Mouse (Mus musculus): ENCODE data around the gene Ndrg2. TPM values are rescaled to one million over a fixed set of nuclear protein-coding genes. Genes with fewer than 3 reads are reported as not detected.
"Not testable (repeated sequence)": the region's sequence is repeated elsewhere in the genome, so short reads cannot be mapped to it uniquely, and the experiment has no call there.

Ndrg2 gene
- polyA plus RNA-seq (2016; fragmentation: Nextera tagmentation; extraction: Ambion mirVana): 92.7 and 155 TPM in 2 replicates

- H3K9me3 ChIP-seq: no peaks in the 10 kb centered on the region
- H3K27ac ChIP-seq: peak within 1 kb of the TSS; percentile 90
- peaks cover 21% of the 10 kb centered on the region for H3K36me3 ChIP-seq
- peaks cover 28% of the 10 kb centered on the region for H3K4me1 ChIP-seq
- 2% methylated on average over 21 of the region's 23 CpGs for WGBS
- DNase-seq (ENCODE audit: low spot score): peak; percentile 85
- H3K27me3 ChIP-seq (ENCODE audit: insufficient read depth, poor library complexity, severe bottlenecking): peaks cover 8% of the 10 kb centered on the region; the same call in 1 of the 2 replicates
- peak within 1 kb of the TSS; percentile 77 for H3K4me3 ChIP-seq
Measured at GRCm38 (mm10) chr14:51913960-51914762, at the start of gene Ndrg2. Gene Ndrg2, minus strand, starts transcription at chr14:51914158.

DNA sequence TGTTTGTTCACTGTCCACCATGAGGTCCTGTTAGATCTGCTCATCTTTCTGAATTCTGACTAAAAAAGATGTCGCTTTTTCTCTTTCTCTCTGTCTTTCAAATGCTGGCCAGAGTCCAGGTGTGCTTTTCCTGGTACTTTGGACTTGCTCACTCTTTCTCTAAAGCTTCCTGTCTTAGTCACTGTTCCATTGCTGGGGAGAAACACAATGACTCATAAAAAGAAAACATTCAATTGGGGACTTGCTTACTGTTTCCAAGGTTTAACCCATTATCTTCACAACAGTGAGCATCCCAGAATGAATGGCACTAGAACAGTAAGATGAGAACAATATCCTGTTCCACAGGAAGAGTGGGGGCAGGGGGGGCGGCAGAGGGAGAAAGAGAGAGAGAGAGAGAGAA is 46.4 kb upstream of the Ndrg2 start:
- H3K27me3 ChIP-seq (ENCODE audit: insufficient read depth, poor library complexity, severe bottlenecking): peaks cover 4% of the 10 kb centered on the region; the same call in 1 of the 2 replicates
- no peak for DNase-seq (ENCODE audit: low spot score)
- H3K27ac ChIP-seq: no peak overlapping the region
- H3K36me3 ChIP-seq: no peaks in the 10 kb centered on the region
- H3K4me3 ChIP-seq: no peak overlapping the region
- 0 out of 2 replicates have a peak, but pooled peaks cover 5% of the 10 kb centered on the region for H3K9me3 ChIP-seq
- peaks cover 4% of the 10 kb centered on the region; the same call in 1 of the 2 replicates for H3K4me1 ChIP-seq
- WGBS: 81% methylated on average over 2 of the region's 2 CpGs

- DNase-seq (ENCODE audit: low spot score): no peak
- H3K4me1 ChIP-seq: peaks cover 13% of the 10 kb centered on the region
- H3K36me3 ChIP-seq: no peaks in the 10 kb centered on the region
- H3K4me3 ChIP-seq: no peak overlapping the region
- H3K9me3 ChIP-seq: no peaks in the 10 kb centered on the region
- no peak overlapping the region for H3K27ac ChIP-seq
- 61% methylated on average over 6 of the region's 6 CpGs for WGBS
- no peaks in the 10 kb centered on the region for H3K27me3 ChIP-seq (ENCODE audit: insufficient read depth, poor library complexity, severe bottlenecking)
Measured at GRCm38 (mm10) chr14:51943336-51943735, 29.4 kb upstream of the Ndrg2 start.

DNA sequence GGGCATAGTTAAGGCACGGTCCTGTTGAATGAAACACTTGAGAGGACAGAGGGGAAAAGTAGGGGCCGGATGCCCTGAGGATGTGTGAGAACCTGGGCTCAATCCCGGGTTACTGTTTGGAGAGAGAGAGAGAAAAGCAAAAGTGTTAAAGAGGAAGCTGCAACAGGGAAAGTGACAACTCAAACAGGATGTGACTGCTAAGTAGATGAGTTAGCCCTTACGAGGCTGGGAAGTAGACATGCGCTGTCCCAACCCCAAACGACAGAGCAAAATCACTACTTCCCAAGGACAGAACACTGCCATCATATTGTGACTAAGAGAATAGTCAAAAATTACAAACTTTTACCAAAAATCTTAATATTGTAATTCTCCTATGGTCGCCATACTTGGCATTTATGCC is 28.3 kb upstream of the Ndrg2 start:
- 48% methylated on average over 7 of the region's 7 CpGs for WGBS
- Histone ChIP-seq H3K27ac (no peak overlapping the region), H3K36me3 (no peaks in the 10 kb centered on the region), H3K4me1 (peaks cover 13% of the 10 kb centered on the region), H3K4me3 (no peak overlapping the region), H3K27me3 (ENCODE audit: insufficient read depth, poor library complexity, severe bottlenecking) (no peaks in the 10 kb centered on the region), H3K9me3 (no peaks in the 10 kb centered on the region; the same call in 1 of the 2 replicates)
- DNase-seq (ENCODE audit: low spot score): no peak

- no peak overlapping the region for H3K4me3 ChIP-seq
- no peaks in the 10 kb centered on the region for H3K27me3 ChIP-seq (ENCODE audit: insufficient read depth, poor library complexity, severe bottlenecking)
- 67% methylated on average over 9 of the region's 9 CpGs for WGBS
Measured at GRCm38 (mm10) chr14:51941577-51941976, 27.6 kb upstream of the Ndrg2 start.

DNA sequence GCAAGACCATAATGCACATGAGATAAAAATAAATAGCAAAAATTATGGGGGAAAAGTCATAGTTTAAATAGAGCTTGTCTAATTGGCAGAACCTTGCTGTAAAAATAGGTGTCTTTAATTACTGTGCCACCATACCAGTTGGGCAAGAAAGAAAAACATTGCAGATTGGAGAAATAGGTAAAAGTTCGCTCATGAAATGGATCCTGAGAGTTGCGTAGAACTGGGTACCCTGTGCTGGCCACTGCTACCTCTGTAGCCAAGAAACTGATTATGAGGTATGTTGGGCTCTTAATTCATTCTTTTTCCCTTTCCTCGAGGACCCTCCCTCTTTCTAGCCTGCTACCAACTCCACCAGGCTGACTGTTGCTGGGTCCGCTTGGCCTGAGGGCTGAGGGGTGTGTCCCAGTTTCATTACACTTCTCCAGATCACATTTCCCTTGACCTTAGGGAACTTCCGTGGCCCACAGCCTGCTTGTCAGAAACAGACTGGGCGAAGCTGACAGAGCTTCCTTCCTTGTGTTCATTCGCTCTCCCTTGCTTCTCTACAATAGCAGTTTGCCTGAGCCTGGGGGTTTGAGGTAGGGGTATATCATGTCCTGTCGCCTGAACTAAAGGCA is 27.1 kb upstream of the Ndrg2 start:
- Histone ChIP-seq H3K4me3 (no peak overlapping the region), H3K4me1 (peaks cover 13% of the 10 kb centered on the region), H3K27me3 (ENCODE audit: insufficient read depth, poor library complexity, severe bottlenecking) (no peaks in the 10 kb centered on the region), H3K36me3 (no peaks in the 10 kb centered on the region), H3K9me3 (no peaks in the 10 kb centered on the region; the same call in 1 of the 2 replicates), H3K27ac (0 out of 2 replicates have a peak overlapping the region, but pooled peaks have one; percentile 10)
- no peak for DNase-seq (ENCODE audit: low spot score)
- WGBS: 39% methylated on average over 8 of the region's 8 CpGs

More at GRCm38 (mm10) chr14:51941577-51941976, 27.6 kb upstream of the Ndrg2 start:
- DNase-seq (ENCODE audit: low spot score): no peak
- Histone ChIP-seq H3K36me3 (no peaks in the 10 kb centered on the region), H3K9me3 (no peaks in the 10 kb centered on the region; the same call in 1 of the 2 replicates), H3K4me1 (peaks cover 13% of the 10 kb centered on the region), H3K27ac (0 out of 2 replicates have a peak overlapping the region, but pooled peaks have one; percentile 10)

DNA sequence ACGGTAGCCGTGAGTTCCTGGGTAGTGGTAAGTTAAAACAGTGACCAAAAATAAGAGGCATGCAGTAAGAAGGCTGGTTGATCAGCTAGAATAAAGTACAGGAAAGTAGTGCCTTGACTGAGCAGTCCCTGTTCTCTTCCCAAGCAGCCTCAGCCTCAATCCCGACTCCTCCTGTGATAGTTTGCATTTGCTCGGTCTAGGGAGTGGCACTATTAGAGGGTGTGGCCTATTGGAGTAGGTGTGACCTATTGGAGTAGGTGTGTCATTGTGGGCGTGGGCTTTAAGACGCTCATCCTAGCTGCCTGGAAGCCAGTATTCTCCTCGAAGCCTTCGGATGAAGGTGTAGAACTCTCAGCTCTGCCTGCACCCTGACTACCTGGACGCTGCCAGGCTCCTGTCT is 25.0 kb upstream of the Ndrg2 start:
- WGBS: 84% methylated on average over 9 of the region's 9 CpGs
- H3K36me3 ChIP-seq: no peaks in the 10 kb centered on the region

DNA sequence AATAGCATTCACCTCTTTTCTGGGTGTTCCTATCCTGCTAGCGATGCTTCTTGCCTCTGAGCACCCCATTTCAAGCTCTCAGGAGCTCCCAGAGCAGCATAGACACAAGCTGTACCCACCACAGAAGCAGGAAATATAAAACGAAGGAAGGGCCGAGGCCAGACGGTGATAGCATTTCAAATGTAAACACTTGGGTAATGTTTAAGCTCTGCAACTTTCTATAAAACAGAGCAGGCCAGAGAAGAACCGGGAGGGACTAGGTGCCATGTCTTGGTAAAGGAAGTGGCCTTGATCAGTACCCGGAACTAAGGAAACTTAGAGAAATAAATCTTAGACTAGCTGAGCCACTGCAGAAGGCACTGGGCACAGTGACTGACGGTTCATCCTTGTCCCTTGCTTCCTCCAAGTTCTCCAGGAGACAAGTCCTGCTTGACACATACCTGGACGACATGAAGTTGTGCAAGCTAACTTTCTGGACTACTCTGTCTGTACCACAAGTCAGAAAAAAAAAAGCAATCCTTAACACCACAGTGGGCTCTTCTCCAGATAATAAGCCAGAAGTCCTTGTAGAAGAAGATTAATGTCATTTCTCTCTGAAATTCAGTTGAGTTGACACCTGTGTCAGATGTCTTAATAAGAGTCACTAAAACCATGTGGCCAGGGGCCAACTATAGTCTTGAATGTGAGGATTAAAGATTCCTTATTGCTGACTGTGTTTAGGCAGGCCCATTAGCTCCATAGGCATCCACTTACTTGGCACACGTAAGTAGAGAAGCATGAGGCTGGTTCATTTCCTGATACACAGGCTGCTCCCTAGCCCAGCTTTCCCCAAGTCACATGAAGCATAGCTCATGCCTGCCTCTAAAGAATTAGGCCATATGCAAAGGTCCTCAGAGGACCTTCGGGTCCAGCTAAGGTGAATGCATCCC is 18.4 kb upstream of the Ndrg2 start:
- H3K4me3 ChIP-seq: no peak overlapping the region
- no peaks in the 10 kb centered on the region for H3K36me3 ChIP-seq
- no peaks in the 10 kb centered on the region for H3K9me3 ChIP-seq
- no peaks in the 10 kb centered on the region for H3K27me3 ChIP-seq (ENCODE audit: insufficient read depth, poor library complexity, severe bottlenecking)
- 68% methylated on average over 10 of the region's 10 CpGs for WGBS
- no peak for DNase-seq (ENCODE audit: low spot score)
- H3K27ac ChIP-seq: no peak overlapping the region
- H3K4me1 ChIP-seq: no peaks in the 10 kb centered on the region

More for the DNA sequence above, 25.0 kb upstream of the Ndrg2 start:
- no peak for DNase-seq (ENCODE audit: low spot score)
- Histone ChIP-seq H3K4me1 (peaks cover 13% of the 10 kb centered on the region), H3K4me3 (no peak overlapping the region), H3K27ac (no peak overlapping the region), H3K27me3 (ENCODE audit: insufficient read depth, poor library complexity, severe bottlenecking) (no peaks in the 10 kb centered on the region), H3K9me3 (no peaks in the 10 kb centered on the region; the same call in 1 of the 2 replicates)

DNA sequence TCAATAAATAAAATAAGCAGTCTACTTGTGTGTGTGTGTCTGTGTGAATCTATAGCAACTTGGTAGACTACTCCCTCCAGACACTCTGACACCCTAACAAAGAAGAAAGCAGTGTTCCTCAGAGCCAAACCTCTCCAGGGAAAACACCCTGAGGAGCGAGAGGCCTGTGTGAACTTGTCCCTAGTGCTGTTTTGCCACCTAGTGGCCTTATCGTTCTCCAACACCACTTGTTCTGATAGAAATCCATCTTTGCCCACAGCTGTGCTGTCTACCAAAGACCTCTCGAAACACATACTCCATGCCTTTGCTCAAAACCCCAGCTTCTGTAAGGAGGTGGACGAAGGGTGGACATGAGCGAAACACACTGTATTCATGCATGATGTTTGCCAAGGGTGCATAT is 16.9 kb upstream of the Ndrg2 start:
- peak; percentile 85 for DNase-seq (ENCODE audit: low spot score)
- whole genome bisulfite sequencing: 32% methylated on average over 5 of the region's 5 CpGs
- H3K4me1 ChIP-seq: no peaks in the 10 kb centered on the region

DNA sequence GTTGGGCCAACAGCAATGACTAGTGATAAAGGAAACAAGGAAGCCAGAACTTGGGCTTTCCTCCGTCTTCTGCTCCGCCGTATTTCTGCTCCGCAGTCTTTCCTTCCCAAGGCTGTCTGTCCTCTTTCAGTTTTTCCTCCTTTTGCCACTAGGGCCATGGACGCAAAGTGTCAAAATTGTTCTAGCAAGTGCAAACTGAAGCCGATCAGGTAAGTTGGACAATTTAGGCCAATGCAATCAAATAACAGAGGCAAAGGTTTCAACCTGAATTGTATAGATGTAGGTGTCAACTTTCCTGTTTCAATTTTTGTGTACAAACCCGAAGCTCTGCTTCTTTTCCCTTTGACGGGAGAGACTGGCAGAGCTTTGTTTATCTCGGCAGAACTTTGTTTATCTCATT is 16.0 kb upstream of the Ndrg2 start:
- no peaks in the 10 kb centered on the region for H3K9me3 ChIP-seq
- no peak overlapping the region for H3K27ac ChIP-seq

More for the DNA sequence above, 16.9 kb upstream of the Ndrg2 start:
- no peak overlapping the region for H3K4me3 ChIP-seq
- no peaks in the 10 kb centered on the region for H3K36me3 ChIP-seq
- no peaks in the 10 kb centered on the region for H3K9me3 ChIP-seq
- no peaks in the 10 kb centered on the region for H3K27me3 ChIP-seq (ENCODE audit: insufficient read depth, poor library complexity, severe bottlenecking)
- peak overlapping the region; percentile 17; the same call in 1 of the 2 replicates for H3K27ac ChIP-seq

DNA sequence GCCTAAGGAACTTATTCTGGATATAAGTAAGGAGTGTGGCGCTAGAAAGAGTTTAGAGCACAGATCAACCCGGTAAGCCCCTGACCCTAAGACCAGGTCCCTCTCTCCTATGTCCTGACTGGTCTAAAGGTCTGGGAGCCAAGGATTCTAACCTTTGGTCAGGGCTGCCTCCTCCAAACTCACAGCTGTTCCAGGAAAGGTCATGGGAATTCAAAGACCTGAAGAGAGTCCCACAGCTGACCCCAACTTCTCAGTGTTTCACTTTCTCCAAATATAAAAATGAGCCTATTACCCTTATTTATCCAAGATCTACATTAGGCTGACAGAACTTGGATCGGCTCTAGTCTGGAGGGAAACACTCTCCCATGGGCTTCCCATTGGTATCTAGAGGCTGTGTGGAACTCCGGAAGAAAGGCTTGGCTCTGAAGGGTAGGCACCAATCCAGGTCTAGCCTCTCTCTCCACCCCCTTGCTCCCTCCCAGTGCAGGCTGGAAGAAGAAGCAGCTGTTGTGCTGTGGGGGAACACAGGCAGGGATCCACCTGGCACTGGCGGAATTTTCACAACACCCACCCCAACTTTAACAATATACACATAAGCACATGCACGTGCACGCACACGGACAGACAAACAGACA is 15.5 kb upstream of the Ndrg2 start:
- no peaks in the 10 kb centered on the region for H3K36me3 ChIP-seq
- H3K4me3 ChIP-seq: no peak overlapping the region
- 72% methylated on average over 8 of the region's 8 CpGs for WGBS
- no peak for DNase-seq (ENCODE audit: low spot score)
- no peaks in the 10 kb centered on the region for H3K4me1 ChIP-seq
- no peaks in the 10 kb centered on the region for H3K27me3 ChIP-seq (ENCODE audit: insufficient read depth, poor library complexity, severe bottlenecking)
- H3K27ac ChIP-seq: no peak overlapping the region
- no peaks in the 10 kb centered on the region for H3K9me3 ChIP-seq

More for the DNA sequence above, 16.0 kb upstream of the Ndrg2 start:
- Histone ChIP-seq H3K4me1 (no peaks in the 10 kb centered on the region), H3K27me3 (ENCODE audit: insufficient read depth, poor library complexity, severe bottlenecking) (no peaks in the 10 kb centered on the region), H3K36me3 (no peaks in the 10 kb centered on the region), H3K4me3 (no peak overlapping the region)
- 57% methylated on average over 9 of the region's 9 CpGs for WGBS
- no peak for DNase-seq (ENCODE audit: low spot score)

- H3K36me3 ChIP-seq; H3K27ac ChIP-seq; H3K4me3 ChIP-seq; DNase-seq (ENCODE audit: low spot score); H3K27me3 ChIP-seq (ENCODE audit: insufficient read depth, poor library complexity, severe bottlenecking); H3K9me3 ChIP-seq: not testable (repeated sequence)
- 90% methylated on average over 11 of the region's 11 CpGs for WGBS
- H3K4me1 ChIP-seq: peaks cover 24% of the 10 kb centered on the region
Measured at GRCm38 (mm10) chr14:51926930-51927329, 13.0 kb upstream of the Ndrg2 start.

Data from heart, embryonic 10.5 days (tissue).